Mouse (Mus musculus): ENCODE results near the gene 9230102O04Rik. TPM values are rescaled to one million over a fixed set of nuclear protein-coding genes. Genes with fewer than 3 reads are reported as not detected.
A peak's percentile ranks its signal among the peaks of the same experiment; 100 is the strongest.

Gene 9230102O04Rik
- total and polyA plus RNA-seq, 3 experiments: 0.17 TPM; not detected in 2

GRCm38 (mm10) chr2:9877966-9878563, 11.3 kb downstream of the 9230102O04Rik start:
- no peaks in the 10 kb centered on the region for H3K79me2 ChIP-seq (replicated peaks; ENCODE audit: control insufficient read depth, extremely low read depth, insufficient read depth, poor library complexity, severe bottlenecking)
- 0 out of 4 replicates have a peak, but pooled peaks cover 0 to 2% of the 10 kb centered on the region in 2 experiments for H3K4me1 ChIP-seq (ENCODE audit: control insufficient read depth in 1 of 2, insufficient read depth in 2 of 2)
- peak overlapping the region; percentile 80 for H3K4me2 ChIP-seq (ENCODE audit: insufficient read depth, low read depth, poor library complexity, severe bottlenecking)
- peaks cover 3% of the 10 kb centered on the region for H3K9me3 ChIP-seq (replicated peaks; ENCODE audit: low read length)
- dilution Hi-C loops (cut with MboI; ENCODE audit: extremely low pct_ligation_motif_present, extremely low pct_unique_long_range_greater_than_20kb, low sequenced_read_pairs): no loop called here
- in situ Hi-C loops (cut with MboI; ENCODE audit: low pct_ligation_motif_present, low pct_unique_long_range_greater_than_20kb, low sequenced_read_pairs): loop anchor here (25.0 kb wide), 1 partner anchor 416 kb away; no protein-coding TSS in a partner anchor
- TF ChIP-seq GABPA (IDR thresholded peaks at IDR 0.05; ENCODE audit: insufficient replicate concordance, low read depth, low read length): no peak
- TF ChIP-seq ZNF384 (IDR thresholded peaks at IDR 0.05; ENCODE audit: low read depth, low read length): peak; percentile 60; the same call in 1 of the 2 replicates
- no peak overlapping the region for H3K27ac ChIP-seq (ENCODE audit: insufficient read depth, low read depth)
- peaks cover 0 to 3% of the 10 kb centered on the region in 2 experiments for H3K36me3 ChIP-seq (replicated peaks in 1 of 2; ENCODE audit: control insufficient read depth in 1 of 2, insufficient read depth in 1 of 2, low read length in 1 of 2)
- H3K9ac ChIP-seq (ENCODE audit: insufficient read depth, low read depth): peak overlapping the region; percentile 84
- DNase-seq (ENCODE audit: extremely low read depth): no peak
- no peaks in the 10 kb centered on the region for H3K27me3 ChIP-seq (replicated peaks)
- peak overlapping the region; percentile 30 to 60 (median 52) for H3K4me3 ChIP-seq (replicated peaks in 1 of 3; ENCODE audit: low read depth in 2 of 3, low read length in 2 of 3, poor library complexity in 1 of 3)

DNA sequence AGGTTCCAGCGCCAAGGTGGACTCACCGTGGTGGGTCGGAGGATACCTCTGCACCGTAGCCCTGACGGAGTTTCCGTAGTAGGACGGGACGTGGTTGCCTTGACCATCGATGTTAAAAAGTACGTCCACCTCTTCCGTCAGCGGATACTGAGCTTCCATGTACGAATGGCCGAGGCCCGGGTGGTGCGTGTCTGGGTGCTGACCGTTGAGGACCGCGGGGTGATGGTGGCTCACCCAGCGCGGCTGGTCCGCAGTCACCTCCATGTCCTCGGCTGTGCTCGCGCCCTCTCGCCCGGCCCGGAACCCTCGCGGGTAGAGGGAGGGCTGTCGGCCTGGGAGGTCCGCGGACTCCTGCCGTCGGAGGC, 12.0 kb downstream of the 9230102O04Rik start:
- Histone ChIP-seq H3K36me3 (replicated peaks in 1 of 2; ENCODE audit: control insufficient read depth in 1 of 2, insufficient read depth in 1 of 2, low read length in 1 of 2) (peaks cover 0 to 3% of the 10 kb centered on the region in 2 experiments), H3K27ac (ENCODE audit: insufficient read depth, low read depth) (no peak overlapping the region), H3K4me3 (replicated peaks in 1 of 3; ENCODE audit: low read depth in 2 of 3, low read length in 2 of 3, poor library complexity in 1 of 3) (no peak overlapping the region), H3K79me2 (replicated peaks; ENCODE audit: control insufficient read depth, extremely low read depth, insufficient read depth, poor library complexity, severe bottlenecking) (no peaks in the 10 kb centered on the region), H3K4me2 (ENCODE audit: insufficient read depth, low read depth, poor library complexity, severe bottlenecking) (no peak overlapping the region), H3K4me1 (ENCODE audit: control insufficient read depth in 1 of 2, insufficient read depth in 2 of 2) (peaks cover 0 to 8% of the 10 kb centered on the region in 2 experiments; a peak in 2 of 4 replicates), H3K9me3 (replicated peaks; ENCODE audit: low read length) (peaks cover 3% of the 10 kb centered on the region), H3K9ac (ENCODE audit: insufficient read depth, low read depth) (no peak overlapping the region), H3K27me3 (replicated peaks) (no peaks in the 10 kb centered on the region)
- TF ChIP-seq KAT2A (IDR thresholded peaks at IDR 0.05; ENCODE audit: insufficient replicate concordance, low read length): no peak
- TF ChIP-seq MXI1 (IDR thresholded peaks at IDR 0.05; ENCODE audit: low read depth, low read length): no peak
- TF ChIP-seq MYC (IDR thresholded peaks at IDR 0.05; ENCODE audit: low read depth, low read length): no peak
- TF ChIP-seq ZMIZ1 (IDR thresholded peaks at IDR 0.05; ENCODE audit: low read depth, low read length): no peak
- TF ChIP-seq CHD2 (IDR thresholded peaks at IDR 0.05; ENCODE audit: low read length): no peak
- no peak for TF ChIP-seq BHLHE40 (IDR thresholded peaks at IDR 0.05; ENCODE audit: low read depth, low read length)
- no peak for TF ChIP-seq NELFE (IDR thresholded peaks at IDR 0.05; ENCODE audit: low read depth, low read length)
- TF ChIP-seq ZNF384 (IDR thresholded peaks at IDR 0.05; ENCODE audit: low read depth, low read length): no peak
- no peak for TF ChIP-seq PAX5 (IDR thresholded peaks at IDR 0.05; ENCODE audit: low read length)
- TF ChIP-seq E2F4 (IDR thresholded peaks at IDR 0.05; ENCODE audit: insufficient replicate concordance, low read depth, low read length): no peak
- TF ChIP-seq UBTF (IDR thresholded peaks at IDR 0.05; ENCODE audit: low read depth, low read length): no peak
- TF ChIP-seq IRF4 (IDR thresholded peaks at IDR 0.05; ENCODE audit: low read depth, low read length): no peak
- no peak for TF ChIP-seq SIN3A (IDR thresholded peaks at IDR 0.05; ENCODE audit: low read length)
- TF ChIP-seq SMC3 (IDR thresholded peaks at IDR 0.05; ENCODE audit: low read depth, low read length): no peak
- no peak for TF ChIP-seq NRF1 (IDR thresholded peaks at IDR 0.05; ENCODE audit: low read depth, low read length)
- dilution Hi-C loops (cut with MboI; ENCODE audit: extremely low pct_ligation_motif_present, extremely low pct_unique_long_range_greater_than_20kb, low sequenced_read_pairs): no loop called here
- in situ Hi-C loops (cut with MboI; ENCODE audit: low pct_ligation_motif_present, low pct_unique_long_range_greater_than_20kb, low sequenced_read_pairs): loop anchor here (25.0 kb wide), 1 partner anchor 415 kb away; no protein-coding TSS in a partner anchor
- no peak for DNase-seq (ENCODE audit: extremely low read depth)
